Mouse (Mus musculus) gastrocnemius, postnatal 25 days (tissue): Measurements from ENCODE around the gene Nkx2-3. TPM values are rescaled to one million over a fixed set of nuclear protein-coding genes. Genes with fewer than 3 reads are reported as not detected.
A peak's percentile ranks its signal among the peaks of the same experiment; 100 is the strongest.

ENCODE experiments used
- DNase-seq: peaks from one replicate; pipeline ENCODE4 v3.0.0; 2022
- long read RNA-seq, 2 experiments: library from polyadenylated mRNA; stranded (forward); transcript quantifications; one replicate each; pipeline ENCODE4 v2.0.0; 2021
- total RNA-seq, 2 experiments: library from RNA; stranded (reverse); gene quantifications; 1 replicate in 1 of 2; 2 replicates in 1 of 2; pipeline ENCODE4 v1.2.3; 2021

Gene Nkx2-3
- total RNA-seq = not detected
- long read RNA-seq, experiment 1 = 0 reads
- long read RNA-seq, experiment 2 = 0 reads

- DNase-seq = no peak
Observed at GRCm38 (mm10) chr19:43612051-43612450, at the start of gene Nkx2-3. Nkx2-3 (plus strand) TSS chr19:43612325.

GRCm38 (mm10) chr19:43563166-43563565 lies 49.0 kb upstream of the Nkx2-3 start:
- no peak for DNase-seq

GRCm38 (mm10) chr19:43568298-43568697 lies 43.8 kb upstream of the Nkx2-3 start:
- DNase-seq = no peak

GRCm38 (mm10) chr19:43569133-43569532 lies 43.0 kb upstream of the Nkx2-3 start:
- no peak for DNase-seq

GRCm38 (mm10) chr19:43570831-43571790 lies 41.0 kb upstream of the Nkx2-3 start:
- peak; percentile 50 for DNase-seq

GRCm38 (mm10) chr19:43579081-43579796 lies 32.9 kb upstream of the Nkx2-3 start:
- no peak for DNase-seq

- no peak for DNase-seq
Observed at GRCm38 (mm10) chr19:43581185-43581584, 30.9 kb upstream of the Nkx2-3 start.

- no peak for DNase-seq
Observed at GRCm38 (mm10) chr19:43583192-43583591, 28.9 kb upstream of the Nkx2-3 start.

- DNase-seq = no peak
Observed at GRCm38 (mm10) chr19:43583595-43583994, 28.5 kb upstream of the Nkx2-3 start.

GRCm38 (mm10) chr19:43584788-43585187 lies 27.3 kb upstream of the Nkx2-3 start:
- no peak for DNase-seq

GRCm38 (mm10) chr19:43592026-43592425 lies 20.1 kb upstream of the Nkx2-3 start:
- DNase-seq = no peak

GRCm38 (mm10) chr19:43596981-43597380 lies 15.1 kb upstream of the Nkx2-3 start:
- DNase-seq = no peak

GRCm38 (mm10) chr19:43598741-43599660 lies 13.1 kb upstream of the Nkx2-3 start:
- DNase-seq = no peak

GRCm38 (mm10) chr19:43599776-43600544 lies 12.2 kb upstream of the Nkx2-3 start:
- no peak for DNase-seq

- DNase-seq = no peak
Observed at GRCm38 (mm10) chr19:43600545-43601331, 11.4 kb upstream of the Nkx2-3 start.

GRCm38 (mm10) chr19:43601440-43601839 lies 10.7 kb upstream of the Nkx2-3 start:
- DNase-seq = no peak

- no peak for DNase-seq
Observed at GRCm38 (mm10) chr19:43601996-43602590, 10.0 kb upstream of the Nkx2-3 start.

- no peak for DNase-seq
Observed at GRCm38 (mm10) chr19:43603521-43603920, 8.6 kb upstream of the Nkx2-3 start.

GRCm38 (mm10) chr19:43604492-43605120 lies 7.5 kb upstream of the Nkx2-3 start:
- DNase-seq = no peak
